Mouse (Mus musculus): ENCODE data around the gene Cxcl10.
"Not testable (repeated sequence)": the region's sequence is repeated elsewhere in the genome, so short reads cannot be mapped to it uniquely, and the experiment has no call there.

Cxcl10 gene

GRCm38 (mm10) chr5:92369151-92369994 lies 20.7 kb upstream of the Cxcl10 start:
- in situ Hi-C loops (cut with MboI, MseI), result no loop called here

GRCm38 (mm10) chr5:92368392-92368791 lies 19.7 kb upstream of the Cxcl10 start:
- in situ Hi-C loops (cut with MboI, MseI), result no loop called here

- in situ Hi-C loops (cut with MboI, MseI), result no loop called here
These were observed 17.9 kb upstream of the Cxcl10 start for GRCm38 (mm10) chr5:92366565-92366964.

- in situ Hi-C loops (cut with MboI, MseI), result no loop called here
These were observed 16.5 kb upstream of the Cxcl10 start for GRCm38 (mm10) chr5:92365146-92365705.

- in situ Hi-C loops (cut with MboI, MseI), result no loop called here
These were observed 15.3 kb upstream of the Cxcl10 start for GRCm38 (mm10) chr5:92364011-92364410.

GRCm38 (mm10) chr5:92363179-92363578 lies 14.5 kb upstream of the Cxcl10 start:
- in situ Hi-C loops (cut with MboI, MseI), result no loop called here

- in situ Hi-C loops (cut with MboI, MseI), result no loop called here
These were observed 10.2 kb upstream of the Cxcl10 start for GRCm38 (mm10) chr5:92358767-92359455.

GRCm38 (mm10) chr5:92358033-92358432 lies 9.3 kb upstream of the Cxcl10 start:
- in situ Hi-C loops (cut with MboI, MseI), result no loop called here

- in situ Hi-C loops (cut with MboI, MseI), result no loop called here
These were observed 4.8 kb upstream of the Cxcl10 start for GRCm38 (mm10) chr5:92353517-92353916.

- in situ Hi-C loops (cut with MboI, MseI), result not testable (repeated sequence)
These were observed 4.0 kb upstream of the Cxcl10 start for GRCm38 (mm10) chr5:92352716-92353115.

GRCm38 (mm10) chr5:92349731-92350130 lies 1.0 kb upstream of the Cxcl10 start:
- in situ Hi-C loops (cut with MboI, MseI), result no loop called here

GRCm38 (mm10) chr5:92345006-92345405 lies 3.7 kb downstream of the Cxcl10 start:
- in situ Hi-C loops (cut with MboI, MseI), result no loop called here

GRCm38 (mm10) chr5:92340606-92341005 lies 8.1 kb downstream of the Cxcl10 start:
- in situ Hi-C loops (cut with MboI, MseI), result no loop called here

GRCm38 (mm10) chr5:92336743-92337142 lies 11.9 kb downstream of the Cxcl10 start:
- in situ Hi-C loops (cut with MboI, MseI), result no loop called here

- in situ Hi-C loops (cut with MboI, MseI), result no loop called here
These were observed 16.3 kb downstream of the Cxcl10 start for GRCm38 (mm10) chr5:92332359-92332840.

GRCm38 (mm10) chr5:92331635-92332338 lies 16.9 kb downstream of the Cxcl10 start, which contains the start of gene Art3:
Gene Art3, plus strand, starts transcription at chr5:92331827.
- in situ Hi-C loops (cut with MboI, MseI), result no loop called here

GRCm38 (mm10) chr5:92331122-92331521 lies 17.6 kb downstream of the Cxcl10 start:
- in situ Hi-C loops (cut with MboI, MseI), result no loop called here

- in situ Hi-C loops (cut with MboI, MseI), result no loop called here
These were observed 20.8 kb downstream of the Cxcl10 start, which contains the start of gene Cxcl9 for GRCm38 (mm10) chr5:92327929-92328328. Gene Cxcl9, minus strand, starts transcription at chr5:92328079.

- in situ Hi-C loops (cut with MboI, MseI), result no loop called here
These were observed 21.3 kb downstream of the Cxcl10 start for GRCm38 (mm10) chr5:92327367-92327766.

- in situ Hi-C loops (cut with MboI, MseI), result no loop called here
These were observed 25.4 kb downstream of the Cxcl10 start for GRCm38 (mm10) chr5:92323264-92323663.

GRCm38 (mm10) chr5:92322612-92323011 lies 26.1 kb downstream of the Cxcl10 start:
- in situ Hi-C loops (cut with MboI, MseI), result no loop called here

Data from T-helper 17 cell (primary cell).